Mouse (Mus musculus) lung, postnatal 10 days (tissue): ENCODE measurements around the gene Ifitm5.
A peak's percentile ranks its signal among the peaks of the same experiment; 100 is the strongest.

Source experiments
- DNase-seq: peaks from one replicate; pipeline ENCODE4 v3.0.0; 2021

Ifitm5 gene

DNA sequence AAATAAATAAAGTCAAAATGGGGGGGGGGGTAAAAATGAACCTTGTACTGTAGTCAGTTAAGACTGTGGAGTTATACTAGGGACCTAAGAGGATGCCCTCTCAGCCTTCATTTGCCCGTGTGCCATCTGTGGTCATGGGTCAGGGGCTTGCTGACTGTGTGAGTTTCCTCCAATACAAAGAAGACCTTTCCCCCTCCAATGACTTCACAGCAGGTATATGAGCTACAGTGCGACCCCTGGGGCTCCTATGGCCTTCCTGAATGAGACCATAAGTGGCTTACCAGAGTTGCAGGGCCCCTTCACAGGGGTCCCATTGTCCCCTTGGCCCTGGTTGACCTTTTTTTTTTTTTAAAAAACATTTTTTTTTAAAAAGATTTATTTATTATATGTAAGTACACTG is 11.3 kb upstream of the Ifitm5 start:
- DNase-seq = no peak

DNA sequence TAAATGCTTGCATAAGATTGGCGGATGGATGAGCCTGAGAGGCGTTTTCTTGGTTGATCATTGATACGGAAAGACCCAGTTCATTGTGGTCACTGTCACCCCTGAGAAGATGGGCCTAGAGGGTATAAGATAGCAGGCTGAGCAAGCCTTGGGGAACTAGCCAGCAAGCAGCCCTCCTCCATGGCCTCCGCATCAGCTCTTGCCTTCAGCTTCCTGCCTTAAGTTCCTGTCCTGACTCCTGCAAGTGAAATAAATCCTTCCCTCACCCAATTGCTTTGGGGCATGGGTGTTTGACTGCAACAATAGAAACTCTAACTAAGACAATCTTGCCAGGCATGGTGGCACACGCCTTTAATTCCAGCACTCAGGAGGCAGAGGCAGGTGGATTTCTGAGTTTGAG is 9.9 kb upstream of the Ifitm5 start:
- no peak for DNase-seq

DNA sequence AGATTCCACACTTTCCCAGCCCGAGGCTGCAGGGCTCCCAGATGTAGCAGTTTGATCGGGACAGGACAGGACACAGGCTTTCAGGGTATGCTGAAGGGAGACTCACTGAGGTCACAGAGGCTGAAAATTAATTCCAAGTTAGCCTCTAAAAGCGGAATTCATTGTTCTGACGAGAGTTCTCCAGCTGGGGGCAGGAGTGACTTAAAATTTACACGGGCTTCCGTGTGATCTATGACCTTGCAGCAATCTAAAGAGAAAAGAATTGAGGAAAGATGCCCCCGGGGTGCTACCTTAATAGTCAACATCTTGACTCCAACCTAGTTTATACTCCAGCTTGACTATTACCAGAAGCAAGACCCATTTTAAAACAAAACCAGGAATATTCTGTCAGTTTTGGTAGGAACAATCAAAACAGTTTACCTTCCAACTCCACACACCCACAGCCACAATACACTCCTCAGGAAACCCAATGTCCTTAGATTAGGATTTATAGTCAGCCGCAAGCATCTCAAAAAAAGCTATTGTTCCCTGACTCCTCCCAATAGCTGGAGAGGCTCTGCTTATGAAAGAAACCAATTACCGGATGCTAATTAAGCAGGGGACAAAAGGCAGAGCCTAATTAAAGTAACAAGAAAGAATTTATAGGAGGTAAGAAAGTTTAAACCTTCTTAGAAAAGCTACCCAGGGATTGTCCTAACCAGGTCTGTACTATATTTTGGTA is 9.2 kb upstream of the Ifitm5 start:
- peak; percentile 72 for DNase-seq

DNA sequence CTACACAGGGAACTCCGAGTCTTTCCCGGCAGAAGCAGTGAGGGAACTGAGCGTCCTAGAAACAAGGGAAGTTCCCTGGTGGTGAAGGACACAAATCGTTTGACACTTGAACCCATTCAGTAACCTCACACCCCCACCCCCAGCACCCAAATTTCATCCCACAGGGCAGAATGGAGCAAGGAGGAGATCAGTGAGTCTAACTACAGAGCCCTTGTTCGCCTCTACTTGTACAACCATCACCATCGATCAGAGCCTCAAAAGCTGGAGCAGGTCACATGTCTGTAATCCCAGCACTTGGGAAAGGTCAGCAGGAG is 6.4 kb upstream of the Ifitm5 start:
- no peak for DNase-seq

DNA sequence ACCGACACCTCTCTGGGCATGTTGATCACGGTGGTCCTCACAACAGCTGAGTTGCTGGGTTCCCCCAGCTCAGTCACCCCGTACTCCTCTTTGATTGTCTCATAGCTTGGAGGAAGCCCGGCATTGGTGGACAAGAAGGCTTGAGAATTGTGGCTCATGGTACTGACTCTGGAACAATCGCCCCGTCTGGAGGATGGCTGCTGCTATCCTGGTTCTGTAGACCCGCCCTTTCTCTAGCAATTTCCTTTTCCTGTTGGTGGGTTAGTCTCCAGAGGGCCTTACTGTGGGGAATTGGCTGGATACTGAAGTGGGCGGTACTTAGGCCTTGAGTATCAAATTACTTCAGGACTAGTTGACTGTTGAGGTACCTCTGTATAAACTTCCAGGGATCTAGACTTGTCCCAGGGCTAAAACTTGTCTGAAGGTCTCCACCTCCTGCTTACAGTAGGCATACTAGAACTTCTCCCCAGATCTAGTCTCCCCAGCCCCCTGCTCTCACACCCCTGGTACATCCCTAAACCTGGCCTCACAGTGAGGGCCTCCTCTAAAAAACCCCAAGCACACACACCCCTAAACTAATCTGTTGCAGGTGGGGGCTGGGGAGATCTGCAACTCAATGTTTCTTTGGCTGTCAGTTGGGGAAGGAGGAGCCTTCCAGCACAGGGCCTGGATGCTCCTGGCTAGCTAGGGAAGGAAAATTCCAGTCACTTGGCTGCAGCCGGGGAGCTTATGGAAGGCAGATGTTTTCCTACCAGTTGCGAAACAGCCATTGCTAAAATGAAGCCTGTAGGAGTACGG is 5.9 kb upstream of the Ifitm5 start, which contains the start of the genes Gm45717 and Ifitm2:
Gene Gm45717, minus strand, starts transcription at position 180 of the 798 bp plus-strand sequence.
Gene Ifitm2, minus strand, starts transcription at position 230 of the 798 bp plus-strand sequence.
- DNase-seq = peak; percentile 96

DNA sequence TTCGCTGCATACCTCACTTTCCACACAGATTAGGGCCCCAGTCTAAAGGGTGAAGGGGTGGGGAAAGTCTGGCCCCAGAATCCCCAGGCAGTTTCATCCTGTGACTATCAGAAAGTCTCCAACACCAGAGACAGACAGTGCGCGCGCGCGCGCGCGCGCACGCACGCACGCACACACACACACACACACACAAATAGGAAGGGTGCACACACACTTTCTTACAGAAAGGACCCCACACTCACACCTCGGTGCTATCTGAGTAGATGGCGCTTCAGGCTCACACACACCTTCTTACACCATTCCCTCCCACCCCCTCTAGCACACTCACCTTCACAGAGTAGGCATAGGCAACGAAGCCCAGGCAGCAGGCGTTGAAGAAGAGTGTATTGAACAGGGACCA is 5.3 kb upstream of the Ifitm5 start:
- DNase-seq = no peak

DNA sequence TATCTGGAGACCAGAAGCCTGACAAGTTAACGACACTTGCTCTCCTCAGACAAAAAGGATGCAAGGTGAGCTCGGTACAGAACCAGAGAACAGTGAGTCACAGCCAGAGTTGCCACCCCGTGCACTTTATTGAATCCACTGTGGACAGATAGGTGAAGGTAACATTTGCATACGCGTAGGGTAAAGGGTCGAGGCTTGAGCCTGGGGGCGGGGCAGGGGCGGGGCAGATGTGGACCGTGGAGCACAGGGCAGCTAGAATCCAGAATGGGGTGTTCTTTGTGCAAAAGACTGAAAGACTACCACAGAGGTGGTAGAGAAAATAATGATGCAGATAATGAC is 4.6 kb upstream of the Ifitm5 start:
- no peak for DNase-seq

DNA sequence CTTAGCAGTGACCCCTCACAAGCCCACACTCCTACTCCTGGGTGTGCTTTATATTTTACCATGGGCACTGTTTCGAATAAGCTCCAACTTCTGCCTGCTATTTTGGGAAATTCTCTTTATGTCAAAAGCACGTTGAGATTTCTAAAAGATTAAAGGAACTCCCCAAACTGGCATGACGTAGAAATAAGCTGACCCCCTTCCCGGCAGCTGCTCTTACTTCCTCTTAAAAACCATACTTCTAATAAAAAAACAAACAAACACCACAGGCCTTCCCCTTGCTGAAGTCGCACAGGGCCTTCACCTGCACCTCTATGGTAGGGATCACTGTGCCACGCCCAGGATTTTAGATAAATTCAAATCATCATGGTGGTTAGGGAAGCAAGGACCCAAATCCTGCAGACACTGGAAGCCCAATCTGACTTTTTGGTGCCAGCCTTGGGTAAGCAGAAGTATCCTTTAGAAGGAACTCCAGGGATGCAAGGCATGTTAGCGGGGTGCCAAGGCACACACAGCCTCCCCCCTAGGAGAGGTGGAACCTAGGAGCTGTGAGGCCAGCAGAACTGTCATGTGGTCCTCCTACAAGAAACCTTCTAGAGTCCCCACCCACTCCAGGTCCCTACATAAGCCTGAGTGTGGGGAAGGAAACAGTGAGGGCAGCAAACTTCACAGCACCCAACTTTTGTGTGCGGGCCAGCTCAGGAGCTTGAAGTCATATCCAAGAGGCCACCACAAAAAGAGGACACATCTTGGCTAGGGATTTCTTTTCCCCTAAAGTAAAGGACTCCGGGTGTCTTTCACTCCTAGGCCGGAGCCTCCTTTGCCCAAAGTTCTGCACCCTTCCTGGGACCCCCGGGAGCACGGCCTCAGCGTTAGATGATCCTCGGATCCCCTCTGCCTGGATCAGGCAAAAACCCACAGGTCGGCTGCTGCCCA is 4.0 kb upstream of the Ifitm5 start:
- no peak for DNase-seq

DNA sequence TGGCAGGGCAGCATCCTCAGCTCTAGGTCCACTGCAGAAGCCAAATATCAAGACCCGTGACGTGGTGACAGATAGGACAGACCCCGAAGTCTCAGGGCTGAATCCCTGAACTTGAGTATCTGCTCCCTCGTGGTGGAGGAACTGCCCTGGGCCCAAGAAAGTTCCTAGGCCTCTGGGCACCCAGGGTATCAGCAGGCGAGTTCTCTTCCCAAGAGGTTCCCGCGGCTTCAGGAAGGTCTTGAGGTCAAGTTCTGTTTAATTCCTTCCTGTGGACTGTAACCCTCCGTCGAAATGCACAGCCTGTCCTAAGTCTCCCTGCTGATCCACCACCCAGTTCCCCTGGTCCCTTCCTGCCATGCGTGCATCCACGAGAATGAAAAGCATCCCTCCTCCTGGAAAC is 3.0 kb upstream of the Ifitm5 start:
- no peak for DNase-seq

DNA sequence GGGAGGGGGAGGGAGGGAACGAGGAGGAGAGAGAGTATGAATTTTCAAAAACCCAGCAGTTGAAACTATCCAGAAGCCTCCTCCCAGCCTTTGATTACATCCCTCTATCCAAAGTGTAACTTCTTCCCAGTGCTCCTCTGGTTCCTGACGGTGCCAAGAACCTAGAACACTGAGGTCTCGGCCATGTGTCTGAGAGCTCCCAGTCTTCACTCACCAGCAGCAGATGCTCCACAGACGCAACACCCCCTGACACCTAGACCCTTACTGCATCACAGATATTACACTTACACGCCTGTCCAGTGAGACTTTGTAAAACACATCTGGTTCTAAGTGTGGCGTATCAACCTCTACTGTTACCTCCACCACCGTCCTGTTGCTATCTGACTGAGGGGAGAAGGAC is 2.4 kb upstream of the Ifitm5 start:
- no peak for DNase-seq

DNA sequence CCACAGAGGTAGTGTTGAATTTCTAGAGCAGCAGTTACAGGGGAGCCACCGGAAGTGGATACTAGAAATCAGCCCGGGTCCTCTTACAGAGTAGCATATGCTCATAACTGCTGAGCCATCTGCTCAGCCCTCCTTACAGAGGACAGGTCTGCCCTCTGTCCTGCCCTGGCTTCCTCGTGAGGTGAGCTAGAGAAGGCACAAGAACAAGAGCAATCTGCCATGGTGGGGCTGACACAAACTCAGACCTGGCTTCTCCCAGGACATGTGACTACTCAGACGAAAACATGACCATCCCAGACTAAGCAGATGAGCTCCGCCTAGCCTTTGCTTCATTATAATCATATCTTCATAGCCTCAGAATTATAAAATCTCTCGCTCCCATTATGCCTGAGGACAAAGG is 1.7 kb upstream of the Ifitm5 start:
- no peak for DNase-seq

DNA sequence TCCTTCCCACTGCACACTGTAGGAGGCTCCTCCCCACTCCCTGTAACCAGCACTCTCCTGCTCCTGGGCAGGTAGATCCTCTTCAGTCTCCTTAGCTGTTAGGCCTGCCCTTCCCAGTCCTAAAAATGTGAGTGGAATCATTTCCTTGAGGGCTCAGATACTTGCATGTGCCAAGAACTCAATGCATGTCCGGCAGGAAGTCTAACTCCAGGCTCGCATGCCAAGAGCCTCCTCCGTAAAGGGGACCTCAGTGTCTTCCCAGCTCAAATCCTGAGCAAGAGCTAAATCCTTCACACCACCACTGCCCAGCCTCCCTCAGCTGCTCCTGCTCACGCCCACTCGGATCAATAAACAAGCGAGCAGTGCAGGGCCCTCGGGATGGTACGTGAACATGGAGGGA is 960 bp upstream of the Ifitm5 start:
- DNase-seq = peak; percentile 72

DNA sequence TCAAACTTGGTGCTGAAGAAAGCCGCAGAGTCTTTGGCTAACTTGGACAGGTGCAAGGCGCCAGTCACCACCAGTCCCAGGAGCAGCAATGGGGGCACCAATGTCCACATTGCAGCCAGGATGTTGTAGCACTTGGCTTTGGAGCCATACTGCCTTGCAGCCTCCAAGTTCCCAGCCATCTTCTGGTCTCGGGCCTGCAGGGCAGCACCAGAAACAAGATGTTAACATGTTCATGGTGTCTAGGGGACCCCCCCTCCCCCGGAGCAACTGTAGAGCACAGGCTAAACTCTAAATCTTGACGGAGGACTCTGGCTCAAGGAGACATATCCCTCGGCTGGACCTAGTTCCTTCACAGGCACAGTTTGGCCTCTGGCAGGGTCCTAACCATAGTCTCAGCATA is 836 bp downstream of the Ifitm5 start:
- DNase-seq = no peak

DNA sequence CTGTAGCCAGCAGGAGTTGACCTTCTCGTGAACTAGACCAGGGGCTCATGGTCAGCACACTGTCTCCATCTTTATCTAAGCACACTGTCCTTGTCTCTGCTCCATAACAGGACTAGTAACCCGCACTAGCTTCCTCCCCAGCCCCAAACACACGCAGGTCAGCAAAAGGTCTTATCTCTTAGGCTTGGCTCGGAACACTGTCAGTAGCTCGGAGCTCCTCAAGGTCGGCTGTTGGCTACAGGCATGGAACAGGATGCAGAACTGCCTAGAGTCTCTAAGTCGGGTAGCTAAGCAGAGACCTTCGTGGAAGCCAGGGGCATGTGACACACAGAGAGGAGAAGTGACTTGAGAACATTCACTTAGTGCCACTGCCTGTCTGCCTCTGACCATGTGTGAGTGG is 1.9 kb downstream of the Ifitm5 start:
- DNase-seq = no peak

DNA sequence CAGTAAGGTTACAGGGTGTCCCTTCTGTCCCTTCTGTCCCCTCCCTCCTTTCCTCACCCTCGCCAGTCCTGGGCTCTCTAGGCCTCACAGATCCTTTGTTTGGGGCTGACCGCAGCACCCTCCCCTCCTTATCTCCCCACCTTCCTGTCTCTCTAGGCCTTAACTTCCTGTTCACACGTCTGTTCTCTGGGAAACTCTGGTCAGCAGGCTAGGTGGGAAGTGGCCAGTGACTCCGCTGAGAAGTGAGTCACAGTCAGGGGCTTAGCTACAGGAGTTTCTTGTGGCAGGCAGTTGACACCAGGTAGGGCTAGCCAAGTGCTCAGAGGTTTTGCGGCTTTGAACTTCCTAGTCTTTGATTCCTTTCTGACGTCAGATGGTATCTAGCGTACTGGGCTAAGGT is 3.1 kb downstream of the Ifitm5 start:
- DNase-seq = peak; percentile 56

DNA sequence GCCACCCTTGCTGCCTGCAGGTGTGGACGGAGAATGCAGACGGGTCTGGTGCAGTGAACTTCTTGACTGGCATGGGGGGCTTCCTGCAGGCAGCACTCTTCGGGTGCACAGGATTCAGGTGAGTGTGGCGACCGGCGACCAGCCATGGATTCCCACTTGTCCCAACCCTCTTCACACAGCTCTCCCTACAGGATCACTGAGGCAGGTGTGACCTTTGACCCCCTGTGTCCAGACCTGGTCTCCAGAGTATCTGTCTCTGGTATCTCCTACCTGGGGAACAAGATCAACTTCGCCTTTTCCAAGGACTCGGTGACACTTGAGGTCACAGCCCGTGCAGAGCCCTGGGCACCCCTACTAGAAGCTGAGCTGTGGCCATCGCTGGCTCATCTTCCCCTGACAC is 3.8 kb downstream of the Ifitm5 start:
- no peak for DNase-seq

DNA sequence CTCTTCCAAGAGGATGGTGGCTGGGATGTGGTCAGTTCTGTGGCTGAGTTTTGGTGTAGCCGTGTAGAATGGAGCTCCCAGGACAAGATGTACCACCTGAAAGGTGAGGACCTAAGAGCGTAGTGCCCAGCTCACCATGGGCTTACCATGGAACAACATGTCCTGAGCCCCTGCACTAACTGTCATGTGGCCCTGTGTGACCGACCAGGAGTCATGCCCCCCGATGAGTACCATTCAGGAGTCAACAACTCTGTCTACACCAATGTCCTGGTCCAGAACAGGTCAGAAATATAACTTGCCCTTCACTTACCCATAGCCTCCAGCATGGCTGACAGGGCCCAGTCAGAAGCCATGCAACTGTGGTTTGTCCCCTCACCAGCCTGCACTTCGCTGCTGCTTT is 4.8 kb downstream of the Ifitm5 start:
- no peak for DNase-seq

DNA sequence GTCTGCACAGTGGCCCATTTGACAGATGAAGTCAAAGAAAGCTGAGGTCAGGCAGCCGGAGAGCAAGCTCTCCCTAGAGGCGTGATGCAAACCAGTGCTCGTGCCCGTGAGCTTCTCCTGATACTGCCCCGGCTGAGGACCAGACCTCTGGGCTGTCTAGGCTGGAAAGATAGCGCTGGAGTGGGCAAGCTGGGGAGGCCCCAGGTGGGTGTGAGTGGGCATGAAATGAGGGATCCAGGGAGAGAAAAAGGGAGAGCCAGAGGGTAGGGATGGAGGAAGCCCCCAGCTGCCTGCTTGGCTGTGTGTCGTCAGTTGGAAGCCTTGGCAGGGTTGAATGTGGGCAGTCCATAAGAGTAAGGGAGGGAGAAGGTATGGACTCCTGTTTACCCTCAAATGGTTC is 5.9 kb downstream of the Ifitm5 start:
- DNase-seq = no peak

DNA sequence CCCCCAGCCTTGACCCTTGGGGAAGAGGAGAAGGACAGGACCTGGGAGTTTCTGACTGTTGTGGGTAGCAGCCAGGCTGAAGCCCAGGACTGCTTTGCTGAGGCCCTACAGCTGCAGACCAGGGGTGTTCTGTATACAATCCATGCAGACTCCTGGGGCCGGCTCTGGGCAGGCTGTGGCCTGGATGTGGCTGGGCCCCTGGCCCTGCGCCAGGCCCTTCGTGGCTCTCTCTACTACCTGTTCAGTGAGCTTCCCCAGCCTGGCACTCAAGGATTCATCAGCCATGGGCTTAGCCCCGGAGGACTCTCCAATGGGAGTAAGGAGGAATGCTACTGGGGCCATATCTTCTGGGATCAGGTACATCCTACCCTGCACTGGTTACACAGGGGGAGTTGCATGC is 6.7 kb downstream of the Ifitm5 start:
- no peak for DNase-seq

DNA sequence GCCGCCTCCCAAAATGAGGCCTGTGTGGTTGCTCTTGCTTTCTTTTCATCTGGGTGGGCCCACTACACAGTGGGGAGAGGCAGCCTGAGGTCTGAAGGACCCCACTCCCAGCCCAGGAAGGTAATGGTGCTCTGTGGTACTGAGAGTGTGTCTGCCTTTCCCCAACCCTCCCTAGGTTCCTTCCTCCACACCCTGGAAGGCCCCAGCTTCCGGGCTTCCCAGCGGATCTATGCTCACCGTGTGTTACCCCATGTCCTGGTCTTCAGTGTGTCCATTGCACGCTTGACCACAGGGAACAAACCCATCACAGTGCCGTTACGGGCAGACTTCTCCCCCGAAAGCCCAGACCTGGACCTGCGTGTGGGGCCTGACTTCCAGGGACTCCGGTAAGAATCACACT is 7.3 kb downstream of the Ifitm5 start:
- no peak for DNase-seq

DNA sequence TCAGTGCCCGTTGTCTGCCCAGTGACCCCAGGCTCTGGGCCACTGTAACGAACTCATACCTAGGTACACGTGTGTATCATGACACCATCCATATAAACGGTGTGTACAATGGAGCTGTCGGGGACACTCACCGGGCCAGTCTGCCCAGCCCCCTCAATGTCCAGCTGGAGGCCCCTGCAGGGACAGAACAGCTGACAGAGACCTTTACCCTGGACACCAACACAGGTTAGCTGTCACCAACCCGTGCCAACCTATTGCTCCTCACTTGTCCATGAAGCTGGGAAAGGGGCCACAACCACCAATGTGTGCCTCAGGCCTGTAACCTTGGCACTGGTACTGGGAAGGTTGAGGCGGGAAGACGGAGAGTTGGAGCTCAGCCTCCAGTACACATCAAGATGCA is 7.8 kb downstream of the Ifitm5 start:
- no peak for DNase-seq

DNA sequence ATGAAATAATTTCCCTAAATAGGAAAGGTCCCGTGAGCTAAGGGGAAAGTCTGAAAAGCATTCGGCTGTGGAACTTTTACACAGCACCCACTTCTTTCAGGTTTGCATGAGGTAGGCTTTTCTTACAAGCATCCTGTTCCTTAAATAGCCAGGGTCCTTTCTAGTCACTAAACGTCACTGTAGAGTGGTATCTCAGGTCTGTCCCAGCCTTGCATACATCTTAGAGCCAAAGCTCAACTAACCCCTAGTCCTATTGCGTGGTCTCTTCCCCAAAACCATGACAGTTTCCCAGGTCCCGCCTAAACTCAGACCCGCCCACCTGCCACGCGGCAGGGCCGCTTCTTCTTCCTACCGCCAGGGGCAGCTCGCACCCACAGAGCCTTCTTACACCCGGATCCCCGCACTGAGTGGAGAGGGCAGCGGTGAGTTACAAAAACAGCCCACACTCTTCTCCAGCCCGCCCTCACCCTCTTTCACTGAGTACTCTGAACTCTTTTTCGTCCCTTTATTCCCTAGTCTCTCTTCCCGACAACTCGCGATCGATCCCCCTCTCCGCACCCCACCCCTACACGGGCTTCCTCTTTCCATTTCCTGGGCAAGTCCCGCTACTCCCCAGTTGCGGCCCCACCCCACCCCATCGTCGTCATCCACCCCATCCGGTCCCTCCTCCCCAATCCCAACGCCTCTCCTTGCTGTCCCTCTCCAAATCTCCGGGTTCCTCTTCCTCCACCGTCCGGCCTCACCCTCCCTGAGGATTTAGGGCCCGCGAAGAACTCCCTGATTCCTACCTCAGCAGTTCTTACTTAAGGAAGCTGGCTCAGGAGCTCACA is 8.7 kb downstream of the Ifitm5 start, which contains the start of gene Pgghg:
Gene Pgghg, plus strand, starts transcription at position 170 of the 830 bp plus-strand sequence.
- DNase-seq = peak; percentile 94
